Mouse (Mus musculus) splenic B cell, adult 2 months (primary cell): ENCODE results near the gene Spats1.
"Not testable (repeated sequence)": the region's sequence is repeated elsewhere in the genome, so short reads cannot be mapped to it uniquely, and the experiment has no call there.

Experiments
- DNase-seq: peaks from one replicate; pipeline ENCODE4 v3.0.0-alpha.2; 2011; ENCODE audit warnings: low read depth, low spot score
- H3K27me3 ChIP-seq: 2 replicates; pipeline ENCODE4 v1.6.1; 2012; ENCODE audit warnings: mild to moderate bottlenecking, low read length, moderate library complexity, mixed read lengths; ENCODE audit not compliant: control insufficient read depth, poor library complexity, insufficient read depth, severe bottlenecking
- H3K36me3 ChIP-seq: 2 replicates; pipeline ENCODE4 v1.6.1; 2012; ENCODE audit warnings: mild to moderate bottlenecking, low read length, moderate library complexity, mixed read lengths; ENCODE audit not compliant: control insufficient read depth, poor library complexity, insufficient read depth, severe bottlenecking

The Spats1 gene

GRCm38 (mm10) chr17:45447063-45447462 is 28.2 kb downstream of the Spats1 start:
- Histone ChIP-seq H3K27me3 (no peaks in the 10 kb centered on the region), H3K36me3 (no peaks in the 10 kb centered on the region)
- DNase-seq, result no peak

GRCm38 (mm10) chr17:45445923-45446322 is 29.3 kb downstream of the Spats1 start:
- no peak for DNase-seq
- no peaks in the 10 kb centered on the region for H3K27me3 ChIP-seq

GRCm38 (mm10) chr17:45434262-45434590 is 41.0 kb downstream of the Spats1 start:
- Histone ChIP-seq H3K27me3 (no peaks in the 10 kb centered on the region), H3K36me3 (no peaks in the 10 kb centered on the region)
- peak; percentile 27 for DNase-seq

More at GRCm38 (mm10) chr17:45445923-45446322, 29.3 kb downstream of the Spats1 start:
- no peaks in the 10 kb centered on the region for H3K36me3 ChIP-seq

GRCm38 (mm10) chr17:45433419-45434261 is 41.6 kb downstream of the Spats1 start, which contains the start of gene Cdc5l:
Gene Cdc5l (minus strand): TSS chr17:45433737.
- peak; percentile 97 for DNase-seq
- no peaks in the 10 kb centered on the region for H3K27me3 ChIP-seq
- no peaks in the 10 kb centered on the region for H3K36me3 ChIP-seq

GRCm38 (mm10) chr17:45432706-45433398 is 42.4 kb downstream of the Spats1 start:
- no peaks in the 10 kb centered on the region for H3K36me3 ChIP-seq
- no peaks in the 10 kb centered on the region for H3K27me3 ChIP-seq
- no peak for DNase-seq

GRCm38 (mm10) chr17:45432007-45432406 is 43.2 kb downstream of the Spats1 start:
- H3K36me3 ChIP-seq, result no peaks in the 10 kb centered on the region
- no peak for DNase-seq
- H3K27me3 ChIP-seq, result no peaks in the 10 kb centered on the region

- H3K36me3 ChIP-seq, result peaks cover 25% of the 10 kb centered on the region
- H3K27me3 ChIP-seq, result no peaks in the 10 kb centered on the region; the same call in 1 of the 2 replicates
- no peak for DNase-seq
Measured at GRCm38 (mm10) chr17:45417387-45417786, 57.8 kb downstream of the Spats1 start.

GRCm38 (mm10) chr17:45411617-45412016 is 63.6 kb downstream of the Spats1 start:
- not testable (repeated sequence) for H3K27me3 ChIP-seq, DNase-seq
- peaks cover 33% of the 10 kb centered on the region for H3K36me3 ChIP-seq

- DNase-seq, result no peak
- Histone ChIP-seq H3K36me3 (peaks cover 28% of the 10 kb centered on the region), H3K27me3 (no peaks in the 10 kb centered on the region; the same call in 1 of the 2 replicates)
Measured at GRCm38 (mm10) chr17:45408719-45409118, 66.5 kb downstream of the Spats1 start.

- no peaks in the 10 kb centered on the region for H3K27me3 ChIP-seq
- peaks cover 28% of the 10 kb centered on the region for H3K36me3 ChIP-seq
- DNase-seq, result peak; percentile 30
Measured at GRCm38 (mm10) chr17:45406281-45406680, 68.9 kb downstream of the Spats1 start.

- Histone ChIP-seq H3K27me3 (no peaks in the 10 kb centered on the region), H3K36me3 (peaks cover 25% of the 10 kb centered on the region; the same call in 1 of the 2 replicates)
- peak; percentile 75 for DNase-seq
Measured at GRCm38 (mm10) chr17:45403207-45403606, 72.0 kb downstream of the Spats1 start.

- Histone ChIP-seq H3K27me3 (no peaks in the 10 kb centered on the region), H3K36me3 (peaks cover 23% of the 10 kb centered on the region; the same call in 1 of the 2 replicates)
- no peak for DNase-seq
Measured at GRCm38 (mm10) chr17:45402601-45403000, 72.6 kb downstream of the Spats1 start.

- H3K36me3 ChIP-seq, result peaks cover 18% of the 10 kb centered on the region; the same call in 1 of the 2 replicates
- no peak for DNase-seq
- H3K27me3 ChIP-seq, result no peaks in the 10 kb centered on the region
Measured at GRCm38 (mm10) chr17:45402126-45402525, 73.1 kb downstream of the Spats1 start.

GRCm38 (mm10) chr17:45401126-45401905 is 73.9 kb downstream of the Spats1 start:
- DNase-seq, result no peak
- H3K36me3 ChIP-seq, result peaks cover 18% of the 10 kb centered on the region; the same call in 1 of the 2 replicates
- H3K27me3 ChIP-seq, result no peaks in the 10 kb centered on the region
